Mouse (Mus musculus) ES-Bruce4 (cell line): ENCODE data around the gene C5ar2. TPM values are rescaled to one million over a fixed set of nuclear protein-coding genes. Genes with fewer than 3 reads are reported as not detected.

Source experiments
- H3K27ac ChIP-seq: 2 replicates; pipeline ENCODE4 v1.5.1; 2012; ENCODE audit warnings: low read length, inconsistent platforms; ENCODE audit not compliant: insufficient read depth
- H3K27me3 ChIP-seq: 2 replicates; pipeline ENCODE4 v1.6.1; 2012; ENCODE audit warnings: mild to moderate bottlenecking, low read length, inconsistent platforms; ENCODE audit not compliant: control insufficient read depth, poor library complexity, insufficient read depth, severe bottlenecking
- H3K36me3 ChIP-seq: 2 replicates; pipeline ENCODE4 v1.6.1; 2012; ENCODE audit warnings: inconsistent platforms, mild to moderate bottlenecking, low read length, moderate library complexity; ENCODE audit not compliant: control insufficient read depth, poor library complexity, insufficient read depth, severe bottlenecking
- H3K4me1 ChIP-seq: one replicate; pipeline ENCODE4 v1.8.1; 2011; ENCODE audit warnings: low read length; ENCODE audit not compliant: control insufficient read depth, insufficient read depth
- H3K4me3 ChIP-seq: 2 replicates; pipeline ENCODE4 v1.5.1; 2011; ENCODE audit warnings: low read depth, mild to moderate bottlenecking, low read length
- H3K9ac ChIP-seq: 2 replicates; pipeline ENCODE4 v1.6.1; 2012; ENCODE audit warnings: low read depth, mild to moderate bottlenecking, inconsistent platforms; ENCODE audit not compliant: poor library complexity, severe bottlenecking
- H3K9me3 ChIP-seq: replicated peaks from 2 replicates; pipeline ENCODE4 v1.6.1; 2012; ENCODE audit warnings: mild to moderate bottlenecking, low read length, inconsistent platforms; ENCODE audit not compliant: control insufficient read depth, poor library complexity, insufficient read depth, severe bottlenecking
- CTCF ChIP-seq: IDR thresholded peaks from one replicate; pipeline ENCODE4 v1.8.1; 2011; ENCODE audit warnings: low read depth, low read length
- EP300 ChIP-seq: IDR thresholded peaks from 2 replicates; pipeline ENCODE4 v1.6.1; 2011; ENCODE audit warnings: low read depth, low read length; ENCODE audit not compliant: insufficient read depth
- POLR2A ChIP-seq: IDR thresholded peaks from one replicate; pipeline ENCODE4 v1.8.1; 2011; ENCODE audit warnings: low read length; ENCODE audit not compliant: insufficient read depth
- polyA plus RNA-seq: library from polyadenylated mRNA; stranded (reverse); fragments of >200 nt; gene quantifications from 2 replicates; pipeline ENCODE4 v1.2.4, GENCODE M21; 2011; ENCODE audit warnings: low read depth; ENCODE audit not compliant: missing spikeins, insufficient read depth, insufficient read length

The C5ar2 gene
- polyA plus RNA-seq, 1 experiment: not detected

GRCm38 (mm10) chr7:16245958-16246357, 2.0 kb upstream of the C5ar2 start:
- no peaks in the 10 kb centered on the region for H3K27me3 ChIP-seq

GRCm38 (mm10) chr7:16242198-16242597, 1.8 kb downstream of the C5ar2 start:
- Histone ChIP-seq H3K27ac (no peak overlapping the region), H3K9ac (no peak overlapping the region), H3K4me1 (no peaks in the 10 kb centered on the region), H3K9me3 (no peaks in the 10 kb centered on the region), H3K36me3 (no peaks in the 10 kb centered on the region), H3K4me3 (no peak overlapping the region), H3K27me3 (no peaks in the 10 kb centered on the region)
- no peak for TF ChIP-seq EP300
- no peak for TF ChIP-seq CTCF
- TF ChIP-seq POLR2A: no peak

More at GRCm38 (mm10) chr7:16245958-16246357, 2.0 kb upstream of the C5ar2 start:
- Histone ChIP-seq H3K27ac (no peak overlapping the region), H3K4me1 (no peaks in the 10 kb centered on the region), H3K9ac (no peak overlapping the region), H3K9me3 (no peaks in the 10 kb centered on the region), H3K4me3 (no peak overlapping the region), H3K36me3 (no peaks in the 10 kb centered on the region)
- no peak for TF ChIP-seq CTCF
- TF ChIP-seq POLR2A: no peak

- H3K27me3 ChIP-seq: no peaks in the 10 kb centered on the region
- H3K27ac ChIP-seq: no peak overlapping the region
- no peaks in the 10 kb centered on the region for H3K36me3 ChIP-seq
- no peak overlapping the region for H3K4me3 ChIP-seq
- H3K9me3 ChIP-seq: no peaks in the 10 kb centered on the region
- H3K9ac ChIP-seq: no peak overlapping the region
- H3K4me1 ChIP-seq: no peaks in the 10 kb centered on the region
- no peak for TF ChIP-seq EP300
- TF ChIP-seq POLR2A: no peak
- TF ChIP-seq CTCF: no peak
Measured at GRCm38 (mm10) chr7:16241787-16242186, 2.2 kb downstream of the C5ar2 start.

GRCm38 (mm10) chr7:16240978-16241303, 3.0 kb downstream of the C5ar2 start:
- no peaks in the 10 kb centered on the region for H3K27me3 ChIP-seq
- H3K36me3 ChIP-seq: no peaks in the 10 kb centered on the region
- H3K9me3 ChIP-seq: no peaks in the 10 kb centered on the region
- no peaks in the 10 kb centered on the region for H3K4me1 ChIP-seq
- H3K4me3 ChIP-seq: no peak overlapping the region
- no peak overlapping the region for H3K9ac ChIP-seq
- no peak for TF ChIP-seq CTCF
- TF ChIP-seq EP300: no peak
- no peak overlapping the region for H3K27ac ChIP-seq

GRCm38 (mm10) chr7:16240281-16240977, 3.5 kb downstream of the C5ar2 start:
- no peaks in the 10 kb centered on the region for H3K36me3 ChIP-seq
- no peak overlapping the region for H3K27ac ChIP-seq
- H3K9ac ChIP-seq: no peak overlapping the region
- H3K27me3 ChIP-seq: no peaks in the 10 kb centered on the region
- no peak for TF ChIP-seq POLR2A
- TF ChIP-seq EP300: no peak
- no peak for TF ChIP-seq CTCF
- no peaks in the 10 kb centered on the region for H3K4me1 ChIP-seq
- H3K9me3 ChIP-seq: no peaks in the 10 kb centered on the region
- H3K4me3 ChIP-seq: no peak overlapping the region

GRCm38 (mm10) chr7:16239554-16239997, 4.4 kb downstream of the C5ar2 start:
- TF ChIP-seq EP300: no peak
- TF ChIP-seq POLR2A: no peak
- no peak for TF ChIP-seq CTCF
- no peak overlapping the region for H3K9ac ChIP-seq
- no peaks in the 10 kb centered on the region for H3K36me3 ChIP-seq
- H3K9me3 ChIP-seq: no peaks in the 10 kb centered on the region
- no peak overlapping the region for H3K27ac ChIP-seq
- H3K27me3 ChIP-seq: no peaks in the 10 kb centered on the region
- no peaks in the 10 kb centered on the region for H3K4me1 ChIP-seq
- H3K4me3 ChIP-seq: no peak overlapping the region
